Mouse (Mus musculus) midbrain, embryonic 13.5 days (tissue): Measurements from ENCODE around the gene Hacd2. TPM values are rescaled to one million over a fixed set of nuclear protein-coding genes. Genes with fewer than 3 reads are reported as not detected.

Source experiments
- ATAC-seq: fragments of 200-750 bp; cut with Nextera tagmentation; 2 replicates; pipeline ENCODE4 v1.8.0; 2017; ENCODE audit warnings: mild to moderate bottlenecking, moderate TSS enrichment, moderate library complexity
- H3K27ac ChIP-seq: fragments of 300-500 bp; sonication (generic); 2 replicates; pipeline ENCODE4 v1.5.1; 2015; ENCODE audit warnings: inconsistent platforms, mild to moderate bottlenecking, moderate library complexity
- H3K27me3 ChIP-seq: fragments of 300-500 bp; sonication (generic); 2 replicates; pipeline ENCODE4 v1.6.1; 2015; ENCODE audit warnings: mild to moderate bottlenecking, inconsistent platforms
- H3K36me3 ChIP-seq: fragments of 300-500 bp; sonication (generic); 2 replicates; pipeline ENCODE4 v1.6.1; 2015; ENCODE audit warnings: mild to moderate bottlenecking, inconsistent platforms
- H3K4me1 ChIP-seq: fragments of 300-500 bp; sonication (generic); replicated peaks from 2 replicates; pipeline ENCODE4 v1.6.1; 2015; ENCODE audit warnings: inconsistent platforms
- H3K4me2 ChIP-seq: fragments of 300-500 bp; sonication (generic); replicated peaks from 2 replicates; pipeline ENCODE4 v1.6.1; 2015; ENCODE audit warnings: moderate library complexity, mild to moderate bottlenecking, inconsistent platforms
- H3K4me3 ChIP-seq: fragments of 300-500 bp; sonication (generic); replicated peaks from 2 replicates; pipeline ENCODE4 v1.5.1; 2015; ENCODE audit warnings: mild to moderate bottlenecking, inconsistent platforms
- H3K9ac ChIP-seq: fragments of 300-500 bp; sonication (generic); replicated peaks from 2 replicates; pipeline ENCODE4 v1.6.1; 2015; ENCODE audit warnings: mild to moderate bottlenecking, inconsistent platforms
- H3K9me3 ChIP-seq: fragments of 300-500 bp; sonication (generic); 2 replicates; pipeline ENCODE4 v1.6.1; 2016; ENCODE audit warnings: mild to moderate bottlenecking, inconsistent platforms
- WGBS: fragments of 180-500 bp; shearing (Covaris S2); methylation state at CpG from one replicate; pipeline ENCODE4 v1.1.7; 2015; 5-methylcytosine and 5-hydroxymethylcytosine counted together
- polyA plus RNA-seq: library from polyadenylated mRNA; unstranded; fragments of >200 nt; fragmentation: Nextera tagmentation; extraction: Ambion mirVana; gene quantifications from 2 replicates; pipeline ENCODE4 v1.2.1, GENCODE M21; 2015

Gene Hacd2
- polyA plus RNA-seq, 1 experiment from 2014 or later: 40.5 TPM

GRCm38 (mm10) chr16:34993694-34994330, 28.4 kb upstream of the Hacd2 start:
- H3K36me3 ChIP-seq: no peaks in the 10 kb centered on the region
- 93% methylated on average over 10 of the region's 10 CpGs for WGBS
- H3K4me2 ChIP-seq: no peak overlapping the region
- H3K4me3 ChIP-seq: no peak overlapping the region
- no peak overlapping the region for H3K27ac ChIP-seq
- no peaks in the 10 kb centered on the region for H3K9me3 ChIP-seq
- H3K9ac ChIP-seq: no peak overlapping the region
- no peak for ATAC-seq
- no peaks in the 10 kb centered on the region for H3K4me1 ChIP-seq
- H3K27me3 ChIP-seq: no peaks in the 10 kb centered on the region

- Histone ChIP-seq H3K27ac (no peak overlapping the region), H3K4me2 (no peak overlapping the region), H3K36me3 (no peaks in the 10 kb centered on the region), H3K27me3 (no peaks in the 10 kb centered on the region), H3K9ac (no peak overlapping the region), H3K4me3 (no peak overlapping the region), H3K9me3 (no peaks in the 10 kb centered on the region), H3K4me1 (no peaks in the 10 kb centered on the region)
- ATAC-seq: no peak
- WGBS: 77% methylated on average over 9 of the region's 9 CpGs
Observed at GRCm38 (mm10) chr16:34994641-34995141, 27.5 kb upstream of the Hacd2 start.

- H3K9me3 ChIP-seq: no peaks in the 10 kb centered on the region
- no peak overlapping the region for H3K4me3 ChIP-seq
- WGBS: 73% methylated on average over 5 of the region's 5 CpGs
- no peak overlapping the region for H3K27ac ChIP-seq
- no peak overlapping the region for H3K9ac ChIP-seq
- no peaks in the 10 kb centered on the region for H3K36me3 ChIP-seq
- H3K4me1 ChIP-seq: peaks cover 6% of the 10 kb centered on the region
- H3K4me2 ChIP-seq: no peak overlapping the region
- ATAC-seq: no peak
- peaks cover 3% of the 10 kb centered on the region; the same call in 1 of the 2 replicates for H3K27me3 ChIP-seq
Observed at GRCm38 (mm10) chr16:34996133-34996532, 26.1 kb upstream of the Hacd2 start.

- Histone ChIP-seq H3K27ac (no peak overlapping the region), H3K36me3 (no peaks in the 10 kb centered on the region), H3K27me3 (peaks cover 3% of the 10 kb centered on the region; the same call in 1 of the 2 replicates), H3K9me3 (no peaks in the 10 kb centered on the region), H3K4me1 (peaks cover 10% of the 10 kb centered on the region), H3K4me2 (no peak overlapping the region), H3K9ac (no peak overlapping the region), H3K4me3 (no peak overlapping the region)
- no peak for ATAC-seq
- WGBS: 70% methylated on average over 4 of the region's 4 CpGs
Observed at GRCm38 (mm10) chr16:34997052-34997451, 25.2 kb upstream of the Hacd2 start.

GRCm38 (mm10) chr16:34997576-34997975, 24.7 kb upstream of the Hacd2 start:
- no peak overlapping the region for H3K27ac ChIP-seq
- H3K36me3 ChIP-seq: no peaks in the 10 kb centered on the region
- no peaks in the 10 kb centered on the region for H3K9me3 ChIP-seq
- H3K27me3 ChIP-seq: peaks cover 3% of the 10 kb centered on the region; the same call in 1 of the 2 replicates
- 74% methylated on average over 10 of the region's 10 CpGs for WGBS
- no peak for ATAC-seq
- H3K4me2 ChIP-seq: no peak overlapping the region
- peaks cover 10% of the 10 kb centered on the region for H3K4me1 ChIP-seq
- H3K4me3 ChIP-seq: no peak overlapping the region
- H3K9ac ChIP-seq: no peak overlapping the region

GRCm38 (mm10) chr16:34999016-34999415, 23.2 kb upstream of the Hacd2 start:
- WGBS: 70% methylated on average over 3 of the region's 3 CpGs
- ATAC-seq: no peak
- no peak overlapping the region for H3K4me2 ChIP-seq

GRCm38 (mm10) chr16:34999986-35000385, 22.2 kb upstream of the Hacd2 start:
- H3K9ac ChIP-seq: no peak overlapping the region
- no peaks in the 10 kb centered on the region for H3K9me3 ChIP-seq
- H3K4me2 ChIP-seq: no peak overlapping the region
- no peak for ATAC-seq
- H3K4me1 ChIP-seq: peaks cover 10% of the 10 kb centered on the region
- H3K36me3 ChIP-seq: no peaks in the 10 kb centered on the region
- WGBS: 52% methylated on average over 11 of the region's 11 CpGs
- peaks cover 3% of the 10 kb centered on the region; the same call in 1 of the 2 replicates for H3K27me3 ChIP-seq
- H3K4me3 ChIP-seq: no peak overlapping the region
- no peak overlapping the region for H3K27ac ChIP-seq

More at GRCm38 (mm10) chr16:34999016-34999415, 23.2 kb upstream of the Hacd2 start:
- peaks cover 10% of the 10 kb centered on the region for H3K4me1 ChIP-seq
- peaks cover 3% of the 10 kb centered on the region; the same call in 1 of the 2 replicates for H3K27me3 ChIP-seq
- H3K4me3 ChIP-seq: no peak overlapping the region
- no peaks in the 10 kb centered on the region for H3K36me3 ChIP-seq
- no peaks in the 10 kb centered on the region for H3K9me3 ChIP-seq
- no peak overlapping the region for H3K27ac ChIP-seq
- no peak overlapping the region for H3K9ac ChIP-seq

- Histone ChIP-seq H3K36me3 (no peaks in the 10 kb centered on the region), H3K4me3 (0 out of 2 replicates have a peak overlapping the region, but pooled peaks have one; percentile 13), H3K9ac (no peak overlapping the region; the same call in 1 of the 2 replicates), H3K4me1 (peaks cover 10% of the 10 kb centered on the region), H3K27me3 (peaks cover 3% of the 10 kb centered on the region; the same call in 1 of the 2 replicates), H3K9me3 (no peaks in the 10 kb centered on the region), H3K4me2 (peak overlapping the region; percentile 38), H3K27ac (no peak overlapping the region)
- 6% methylated on average over 10 of the region's 10 CpGs for WGBS
- ATAC-seq: no peak
Observed at GRCm38 (mm10) chr16:35000923-35001560, 21.2 kb upstream of the Hacd2 start.

GRCm38 (mm10) chr16:35004356-35004755, 17.9 kb upstream of the Hacd2 start:
- H3K9me3 ChIP-seq: no peaks in the 10 kb centered on the region
- H3K4me2 ChIP-seq: no peak overlapping the region
- no peak overlapping the region for H3K27ac ChIP-seq
- no peak overlapping the region for H3K9ac ChIP-seq
- 76% methylated on average over 5 of the region's 5 CpGs for WGBS
- no peaks in the 10 kb centered on the region for H3K36me3 ChIP-seq
- H3K27me3 ChIP-seq: peaks cover 3% of the 10 kb centered on the region; the same call in 1 of the 2 replicates
- no peak overlapping the region for H3K4me3 ChIP-seq
- no peak for ATAC-seq
- peaks cover 10% of the 10 kb centered on the region for H3K4me1 ChIP-seq

- Histone ChIP-seq H3K9ac (no peak overlapping the region), H3K4me1 (peaks cover 10% of the 10 kb centered on the region), H3K36me3 (no peaks in the 10 kb centered on the region), H3K4me3 (no peak overlapping the region), H3K27ac (no peak overlapping the region), H3K27me3 (peaks cover 3% of the 10 kb centered on the region; the same call in 1 of the 2 replicates), H3K4me2 (no peak overlapping the region), H3K9me3 (no peaks in the 10 kb centered on the region)
- ATAC-seq: no peak
- 81% methylated on average over 2 of the region's 2 CpGs for WGBS
Observed at GRCm38 (mm10) chr16:35004756-35005155, 17.5 kb upstream of the Hacd2 start.

- Histone ChIP-seq H3K4me1 (peaks cover 3% of the 10 kb centered on the region), H3K4me2 (no peak overlapping the region), H3K36me3 (no peaks in the 10 kb centered on the region), H3K27ac (no peak overlapping the region), H3K4me3 (no peak overlapping the region), H3K9ac (no peak overlapping the region), H3K9me3 (no peaks in the 10 kb centered on the region), H3K27me3 (no peaks in the 10 kb centered on the region)
- WGBS: 91% methylated on average over 5 of the region's 5 CpGs
- no peak for ATAC-seq
Observed at GRCm38 (mm10) chr16:35006251-35006650, 16.0 kb upstream of the Hacd2 start.

- H3K27ac ChIP-seq: no peak overlapping the region
- no peaks in the 10 kb centered on the region for H3K9me3 ChIP-seq
- H3K4me1 ChIP-seq: no peaks in the 10 kb centered on the region
- WGBS: 65% methylated on average over 1 of the region's 1 CpGs
- no peak overlapping the region for H3K4me2 ChIP-seq
- ATAC-seq: no peak
- H3K27me3 ChIP-seq: no peaks in the 10 kb centered on the region
- H3K9ac ChIP-seq: no peak overlapping the region
- H3K4me3 ChIP-seq: no peak overlapping the region
- H3K36me3 ChIP-seq: no peaks in the 10 kb centered on the region
Observed at GRCm38 (mm10) chr16:35007361-35007760, 14.9 kb upstream of the Hacd2 start.
